Mouse (Mus musculus) layer of hippocampus, adult 11-12 months (tissue): ENCODE results near the gene Smad3.

ENCODE experiments used
- DNase-seq: peaks from one replicate; pipeline ENCODE4 v3.0.0; 2022; ENCODE audit warnings: low spot score

The Smad3 gene

GRCm38 (mm10) chr9:63625090-63625756 lies 132.6 kb downstream of the Smad3 start:
- DNase-seq = no peak

- DNase-seq = no peak
Observed at GRCm38 (mm10) chr9:63623895-63624569, 133.8 kb downstream of the Smad3 start.

- DNase-seq = no peak
Observed at GRCm38 (mm10) chr9:63617967-63618366, 139.8 kb downstream of the Smad3 start.

GRCm38 (mm10) chr9:63614018-63614985 lies 143.5 kb downstream of the Smad3 start:
- DNase-seq = no peak

GRCm38 (mm10) chr9:63613569-63613968 lies 144.2 kb downstream of the Smad3 start:
- DNase-seq = no peak

GRCm38 (mm10) chr9:63612565-63613515 lies 145.0 kb downstream of the Smad3 start:
- no peak for DNase-seq

GRCm38 (mm10) chr9:63611967-63612366 lies 145.8 kb downstream of the Smad3 start:
- no peak for DNase-seq

- DNase-seq = no peak
Observed at GRCm38 (mm10) chr9:63610841-63611366, 146.9 kb downstream of the Smad3 start.

GRCm38 (mm10) chr9:63610231-63610630 lies 147.6 kb downstream of the Smad3 start:
- DNase-seq = no peak

GRCm38 (mm10) chr9:63609776-63610175 lies 148.0 kb downstream of the Smad3 start:
- DNase-seq = no peak

- DNase-seq = no peak
Observed at GRCm38 (mm10) chr9:63609246-63609645, 148.5 kb downstream of the Smad3 start.

GRCm38 (mm10) chr9:63608006-63608405 lies 149.8 kb downstream of the Smad3 start:
- DNase-seq = no peak

GRCm38 (mm10) chr9:63606594-63606993 lies 151.2 kb downstream of the Smad3 start:
- no peak for DNase-seq

- DNase-seq = no peak
Observed at GRCm38 (mm10) chr9:63603849-63604248, 153.9 kb downstream of the Smad3 start.

GRCm38 (mm10) chr9:63602043-63602939 lies 155.5 kb downstream of the Smad3 start, which contains the start of the genes Iqch and Aagab:
Iqch (minus strand) TSS chr9:63602493.
Aagab (plus strand) TSS chr9:63602660.
- peak; percentile 97 for DNase-seq
